Comparison of ENCODE assay signal across 10 mouse cellular contexts in genomic region chr13:95535026-95535425, GRCm38 (mm10). TPM values are rescaled to one million over a fixed set of nuclear protein-coding genes. Genes with fewer than 3 reads are reported as not detected.
DNase-seq lines count a peak whose midpoint lies in the region; ATAC-seq and TF ChIP-seq lines count a peak whose summit lies in the region.
"Had no signal": no experiment of that assay in that cellular context is flagged by ENCODE, and none has a peak within 500 bp of the region (broad histone marks: within the 10 kb centered on the region; RNA-seq: fewer than 3 reads in every experiment).

No protein-coding gene starts in this region.

- CTCF ChIA-PET in Patski (lab: Charles Lee) = interaction anchor here (1.6 to 1.7 kb wide), 2 partner anchors 9 to 28 kb away, joined by 3 to 4 read pairs; no protein-coding TSS in a partner anchor

- no peak overlapping the region for H3K27ac ChIP-seq in intestine, embryonic 15.5 days
- H3K27ac ChIP-seq in intestine, embryonic 16.5 days (ENCODE audit: low read length) = no peak overlapping the region
- H3K27ac ChIP-seq in forebrain, embryonic 13.5 days = no peak overlapping the region
- H3K27ac ChIP-seq in liver, postnatal 0 days (ENCODE audit: low read depth) = no peak overlapping the region

- no peak overlapping the region for H3K9ac ChIP-seq in intestine, embryonic 15.5 days
- H3K9ac ChIP-seq in intestine, embryonic 16.5 days (ENCODE audit: low read depth, low read length) = no peak overlapping the region
- no peak overlapping the region for H3K9ac ChIP-seq in forebrain, embryonic 13.5 days
- no peak overlapping the region; the same call in 1 of the 2 replicates for H3K9ac ChIP-seq in liver, postnatal 0 days (replicated peaks)

- H3K4me2 ChIP-seq in intestine, embryonic 15.5 days (replicated peaks) = 0 out of 2 replicates have a peak overlapping the region, but pooled peaks have one; percentile 22
- H3K4me2 ChIP-seq in intestine, embryonic 16.5 days (ENCODE audit: low read depth, low read length) = no peak overlapping the region
- H3K4me2 ChIP-seq in forebrain, embryonic 13.5 days = peak overlapping the region; percentile 47
- peak overlapping the region; percentile 43 for H3K4me2 ChIP-seq in liver, postnatal 0 days (ENCODE audit: low read depth, low read length)

- peaks cover 16% of the 10 kb centered on the region for H3K4me1 ChIP-seq in intestine, embryonic 15.5 days (replicated peaks)
- H3K4me1 ChIP-seq in intestine, embryonic 16.5 days (ENCODE audit: control insufficient read depth, insufficient read depth, low read length) = peaks cover 25% of the 10 kb centered on the region
- peaks cover 26% of the 10 kb centered on the region for H3K4me1 ChIP-seq in forebrain, embryonic 13.5 days
- peaks cover 23% of the 10 kb centered on the region for H3K4me1 ChIP-seq in liver, postnatal 0 days (ENCODE audit: insufficient read depth)

- TF ChIP-seq CTCF in Patski (IDR thresholded peaks at IDR 0.05) = no peak
- TF ChIP-seq CTCF in liver, postnatal 0 days (IDR thresholded peaks at IDR 0.05; ENCODE audit: low read depth) = no peak

- TF ChIP-seq EP300 in liver, postnatal 0 days (IDR thresholded peaks at IDR 0.05; ENCODE audit: low read depth) = no peak

- WGBS in intestine, embryonic 15.5 days = 28% methylated on average over 6 of the region's 6 CpGs
- WGBS in intestine, embryonic 16.5 days = 26% methylated on average over 6 of the region's 6 CpGs
- WGBS in forebrain, embryonic 13.5 days = 9% methylated on average over 6 of the region's 6 CpGs
- WGBS in liver, postnatal 0 days (ENCODE audit: insufficient replicate concordance) = 28% methylated on average over 6 of the region's 6 CpGs

- no peaks in the 10 kb centered on the region for H3K36me3 ChIP-seq in intestine, embryonic 15.5 days
- no peaks in the 10 kb centered on the region for H3K36me3 ChIP-seq in intestine, embryonic 16.5 days (ENCODE audit: control insufficient read depth, insufficient read depth, low read length)
- H3K36me3 ChIP-seq in forebrain, embryonic 13.5 days (ENCODE audit: poor library complexity, severe bottlenecking) = no peaks in the 10 kb centered on the region
- no peaks in the 10 kb centered on the region for H3K36me3 ChIP-seq in liver, postnatal 0 days (replicated peaks; ENCODE audit: insufficient read depth, low read length)

- in situ Hi-C loops in Patski (cut with MboI; ENCODE audit: low pct_unique_long_range_greater_than_20kb) = no loop called here

- H3K9me3 ChIP-seq in intestine, embryonic 15.5 days = no peaks in the 10 kb centered on the region
- H3K9me3 ChIP-seq in intestine, embryonic 16.5 days (ENCODE audit: control insufficient read depth, low read length) = no peaks in the 10 kb centered on the region
- H3K9me3 ChIP-seq in forebrain, embryonic 13.5 days (replicated peaks) = no peaks in the 10 kb centered on the region
- no peaks in the 10 kb centered on the region for H3K9me3 ChIP-seq in liver, postnatal 0 days (ENCODE audit: low read length)

- H3K4me3 ChIP-seq in intestine, embryonic 15.5 days (replicated peaks) = no peak overlapping the region
- no peak overlapping the region for H3K4me3 ChIP-seq in intestine, embryonic 16.5 days (ENCODE audit: low read length)
- H3K4me3 ChIP-seq in forebrain, embryonic 13.5 days = no peak overlapping the region
- H3K4me3 ChIP-seq in liver, postnatal 0 days (ENCODE audit: low read depth, low read length) = no peak overlapping the region

- ATAC-seq in intestine, embryonic 15.5 days = no peak
- no peak for ATAC-seq in intestine, embryonic 16.5 days
- ATAC-seq in Patski = peak; percentile 23
- no peak for ATAC-seq in forebrain, embryonic 13.5 days
- no peak for ATAC-seq in liver, postnatal 0 days

- POLR2A ChIA-PET in Patski (lab: Charles Lee) = no interaction called here

- no peak for DNase-seq in Patski (ENCODE audit: low read depth, low spot score)
- no peak for DNase-seq in liver, postnatal 0 days
- DNase-seq in ovary, postnatal 14 days (ENCODE audit: low spot score) = no peak
- no peak for DNase-seq in adrenal gland, postnatal 14 days
- no peak for DNase-seq in cerebellum, adult 18-20 months
- DNase-seq: cerebellum, adult 9-11 months; layer of hippocampus, postnatal 36 days had no signal

- no peaks in the 10 kb centered on the region for H3K27me3 ChIP-seq in intestine, embryonic 15.5 days (replicated peaks)
- no peaks in the 10 kb centered on the region for H3K27me3 ChIP-seq in intestine, embryonic 16.5 days (replicated peaks; ENCODE audit: control insufficient read depth, insufficient read depth, low read length)
- no peaks in the 10 kb centered on the region for H3K27me3 ChIP-seq in Patski
- H3K27me3 ChIP-seq in forebrain, embryonic 13.5 days = no peaks in the 10 kb centered on the region
- no peaks in the 10 kb centered on the region; the same call in 1 of the 2 replicates for H3K27me3 ChIP-seq in liver, postnatal 0 days (ENCODE audit: insufficient read depth, low read length)

RNA-seq across cellular contexts. Expression of gene F2rl1, which starts 10.0 kb away (rescaled TPM):
- polyA plus RNA-seq in intestine, embryonic 15.5 days (2015; fragmentation: Nextera tagmentation; extraction: Ambion mirVana) = 15.3 and 15.5 TPM in 2 replicates
- polyA plus RNA-seq in intestine, embryonic 16.5 days (2015; fragmentation: Nextera tagmentation; extraction: Ambion mirVana) = 23.0 and 24.8 TPM in 2 replicates
- 34.4 TPM for polyA plus RNA-seq in Patski (2021)
- 0.08 TPM in 1 of 2 replicates, not detected in the other for polyA plus RNA-seq in forebrain, embryonic 13.5 days (2015; fragmentation: Nextera tagmentation; extraction: Ambion mirVana)
- 0.20 and 0.31 TPM in 2 replicates for polyA plus RNA-seq in liver, postnatal 0 days (2015; fragmentation: Nextera tagmentation; extraction: Ambion mirVana)
- 0.22 and 1.2 TPM in 2 replicates for total RNA-seq in adrenal gland, postnatal 14 days (2021)

RNA-seq across cellular contexts. Expression of gene S100z, which starts 56.5 kb away (rescaled TPM):
- polyA plus RNA-seq in intestine, embryonic 15.5 days (2015; fragmentation: Nextera tagmentation; extraction: Ambion mirVana) = 0.43 and 0.51 TPM in 2 replicates
- 0.40 and 1.2 TPM in 2 replicates for polyA plus RNA-seq in intestine, embryonic 16.5 days (2015; fragmentation: Nextera tagmentation; extraction: Ambion mirVana)
- not detected for polyA plus RNA-seq in Patski (2021)
- not detected in 2 replicates for polyA plus RNA-seq in forebrain, embryonic 13.5 days (2015; fragmentation: Nextera tagmentation; extraction: Ambion mirVana)
- not detected in 2 replicates for polyA plus RNA-seq in liver, postnatal 0 days (2015; fragmentation: Nextera tagmentation; extraction: Ambion mirVana)
- total RNA-seq in adrenal gland, postnatal 14 days (2021) = not detected in 2 replicates
- total RNA-seq: layer of hippocampus, postnatal 36 days had no signal

Comparison
In these comparisons a context has a peak if more than half of its experiments do, and no peak if none do; other contexts are left out.
1. RNA of gene F2rl1, which starts 10.0 kb away (polyA plus RNA-seq): 34.4 TPM in Patski (single experiment), 23.0 to 24.8 TPM in intestine, embryonic 16.5 days and 15.3 to 15.5 TPM in intestine, embryonic 15.5 days; 0.20 to 0.31 TPM in liver, postnatal 0 days and 0.08 TPM in forebrain, embryonic 13.5 days; every median in the first group is over 10 times any median in the second.